Mouse (Mus musculus) hindlimb bud, embryonic 11.5 days (tissue): ENCODE measurements around the gene Lrrc61.
"Not testable (repeated sequence)": the region's sequence is repeated elsewhere in the genome, so short reads cannot be mapped to it uniquely, and the experiment has no call there.

Source experiments
- DNase-seq: peaks from one replicate; pipeline ENCODE4 v3.0.0-alpha.2; 2012; ENCODE audit warnings: low read depth, low spot score; ENCODE audit errors: extremely low spot score

The Lrrc61 gene

DNA sequence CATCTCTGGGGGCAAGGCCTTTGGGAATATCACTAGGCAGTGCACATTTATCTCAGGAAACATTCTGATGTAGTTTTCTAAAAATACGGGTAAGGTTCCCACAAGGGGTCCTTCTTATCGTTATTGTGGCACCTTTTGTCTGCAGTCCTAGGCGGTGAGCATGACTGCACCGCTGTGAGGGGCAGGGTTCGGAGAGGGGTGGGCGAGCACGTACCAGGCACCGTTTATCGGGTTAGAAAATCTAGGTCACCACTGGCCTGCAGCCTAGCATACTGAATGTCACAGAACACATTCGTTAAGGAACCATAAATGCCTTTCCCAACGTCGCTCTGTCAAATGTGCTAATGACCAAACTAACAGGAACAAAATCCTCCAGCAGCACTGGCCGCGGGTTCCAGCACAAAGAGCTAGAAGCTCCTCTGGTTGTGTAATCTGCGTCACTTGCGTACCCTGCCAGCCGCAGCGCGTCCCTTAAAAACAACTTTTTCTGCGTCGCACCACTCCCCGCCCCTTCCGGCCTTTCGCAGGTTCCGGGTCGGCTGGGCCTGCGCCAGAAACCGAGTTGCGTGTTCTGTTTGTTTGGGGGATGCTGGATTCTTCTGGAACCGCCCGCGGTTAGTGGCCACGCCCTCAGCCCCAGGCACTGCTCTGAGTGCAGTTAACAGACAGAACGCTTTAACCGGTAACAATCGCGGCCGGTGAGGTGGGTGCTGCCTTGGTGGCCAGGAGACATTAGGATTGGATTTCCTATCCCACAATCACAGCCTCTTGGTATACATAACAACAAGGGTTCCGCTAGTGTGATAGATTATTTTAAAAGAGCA lies at the start of gene Lrrc61:
Gene Lrrc61 (plus strand): TSS at position 517 of the 824 bp plus-strand sequence.
- DNase-seq, result peak; percentile 76

DNA sequence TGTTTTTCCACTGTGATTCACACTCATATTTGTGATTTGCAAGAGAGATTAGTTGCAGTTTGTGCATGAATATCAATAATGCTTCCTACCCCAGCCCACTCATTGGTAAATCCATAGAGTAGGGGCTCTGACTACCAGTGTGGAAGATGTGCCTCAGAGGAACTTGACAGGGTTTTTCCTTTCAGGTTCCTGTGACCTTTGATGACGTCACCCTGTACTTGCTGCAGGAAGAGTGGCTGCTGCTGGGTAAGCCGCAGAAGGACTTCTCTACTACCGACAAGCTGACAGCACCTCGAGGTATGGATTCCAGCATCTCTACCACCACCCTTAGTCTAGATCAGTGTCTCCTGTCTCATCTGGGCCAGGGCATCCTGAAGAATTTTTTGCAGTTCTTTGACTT lies 46.5 kb upstream of the Lrrc61 start:
- DNase-seq, result no peak

DNA sequence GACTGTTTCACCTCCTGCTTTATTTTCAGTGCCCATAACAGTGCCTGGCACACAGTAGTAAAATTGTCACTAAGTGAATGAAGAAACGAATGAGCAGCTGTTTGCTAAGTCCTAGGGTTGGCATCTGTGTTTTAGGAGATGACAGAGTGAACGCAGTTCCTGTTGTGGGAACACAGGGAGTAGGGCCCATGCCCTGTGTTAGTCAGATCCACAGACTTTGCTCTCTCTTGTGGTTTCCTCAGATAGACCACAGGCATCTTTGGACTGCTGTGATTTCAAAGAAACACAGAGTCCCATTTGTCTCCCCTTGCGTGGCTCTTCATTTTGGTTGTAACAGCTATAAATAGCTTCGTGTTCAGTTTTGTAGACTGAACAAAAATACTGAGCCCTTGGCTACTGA lies 44.2 kb upstream of the Lrrc61 start:
- no peak for DNase-seq

DNA sequence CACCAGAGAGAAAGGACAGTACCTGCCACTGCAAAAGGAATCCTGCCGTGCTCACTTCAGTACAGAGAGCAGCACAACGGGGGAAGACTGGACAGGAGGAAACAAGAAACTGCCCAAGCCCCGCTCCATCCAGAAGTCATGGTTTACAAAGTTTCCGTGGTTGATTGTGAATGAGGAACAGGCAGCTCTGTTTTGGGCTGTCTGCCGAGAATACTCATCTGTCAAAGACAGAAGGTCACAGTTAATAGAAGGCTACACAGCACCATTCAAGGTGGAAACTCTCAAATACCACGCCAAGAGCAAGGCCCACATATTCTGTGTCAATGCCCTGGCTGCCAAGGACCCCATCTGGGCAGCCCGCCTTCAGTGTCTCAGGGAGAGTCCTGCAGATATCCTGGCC lies 42.7 kb upstream of the Lrrc61 start:
- no peak for DNase-seq

DNA sequence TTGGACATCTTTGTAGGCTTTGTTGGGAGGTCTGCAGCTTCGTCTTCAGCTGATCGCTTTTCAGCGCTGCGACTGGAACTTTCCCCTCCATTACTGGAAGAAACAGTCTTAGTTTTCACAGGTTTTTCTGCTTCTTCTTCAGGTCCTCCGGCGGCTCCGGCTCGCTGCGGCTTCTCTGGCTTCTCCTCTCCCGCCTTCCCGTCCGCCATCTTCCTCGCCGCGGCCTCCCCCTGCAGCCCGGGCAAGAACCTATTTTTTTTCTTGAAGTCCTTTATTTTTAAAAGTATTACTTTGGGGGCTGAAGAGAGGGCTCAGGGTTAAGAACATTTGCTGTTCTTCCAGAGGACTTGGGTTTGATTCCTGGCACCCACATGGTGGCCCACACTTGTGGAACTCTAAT lies 29.7 kb upstream of the Lrrc61 start:
- not testable (repeated sequence) for DNase-seq

DNA sequence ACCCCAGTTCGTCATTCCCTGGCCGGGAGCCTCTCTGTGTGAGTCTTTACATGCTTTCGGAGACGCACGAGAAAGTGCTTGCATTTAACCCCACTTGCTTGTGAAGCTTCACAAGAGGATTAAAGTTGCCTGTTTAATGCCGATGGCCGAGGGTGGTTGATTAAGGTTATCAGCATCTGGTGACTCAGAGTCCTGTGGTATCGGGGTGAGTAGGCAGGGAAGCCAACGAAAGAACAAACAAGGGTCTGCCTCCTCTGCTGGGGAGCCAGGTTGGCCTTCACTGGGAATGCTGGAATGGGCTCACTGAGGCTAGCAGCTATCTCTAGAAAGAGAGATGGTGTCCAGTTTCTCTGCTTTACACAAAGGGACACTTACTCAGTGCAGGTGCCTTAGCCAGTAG lies 26.7 kb upstream of the Lrrc61 start:
- DNase-seq, result no peak

DNA sequence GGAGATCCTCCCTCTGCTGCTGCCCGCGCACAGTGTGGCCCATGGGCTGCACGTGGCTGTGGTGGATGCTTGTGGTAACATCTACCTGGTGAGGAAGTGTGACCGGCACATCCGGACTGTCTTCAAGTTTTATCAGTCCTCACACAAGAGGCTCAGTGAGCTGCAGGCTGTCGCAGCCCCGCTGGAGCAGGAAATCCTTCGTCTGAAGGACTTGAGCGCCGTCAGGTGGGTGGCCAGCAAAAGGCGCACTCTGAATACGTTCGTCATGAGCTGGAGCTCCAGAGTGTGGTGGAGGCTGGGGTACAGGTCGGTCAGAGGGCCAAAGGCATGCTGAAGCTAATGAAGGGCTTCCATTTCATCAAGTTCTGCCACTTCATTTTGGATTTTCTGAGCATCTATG lies 25.3 kb upstream of the Lrrc61 start:
- DNase-seq, result no peak

DNA sequence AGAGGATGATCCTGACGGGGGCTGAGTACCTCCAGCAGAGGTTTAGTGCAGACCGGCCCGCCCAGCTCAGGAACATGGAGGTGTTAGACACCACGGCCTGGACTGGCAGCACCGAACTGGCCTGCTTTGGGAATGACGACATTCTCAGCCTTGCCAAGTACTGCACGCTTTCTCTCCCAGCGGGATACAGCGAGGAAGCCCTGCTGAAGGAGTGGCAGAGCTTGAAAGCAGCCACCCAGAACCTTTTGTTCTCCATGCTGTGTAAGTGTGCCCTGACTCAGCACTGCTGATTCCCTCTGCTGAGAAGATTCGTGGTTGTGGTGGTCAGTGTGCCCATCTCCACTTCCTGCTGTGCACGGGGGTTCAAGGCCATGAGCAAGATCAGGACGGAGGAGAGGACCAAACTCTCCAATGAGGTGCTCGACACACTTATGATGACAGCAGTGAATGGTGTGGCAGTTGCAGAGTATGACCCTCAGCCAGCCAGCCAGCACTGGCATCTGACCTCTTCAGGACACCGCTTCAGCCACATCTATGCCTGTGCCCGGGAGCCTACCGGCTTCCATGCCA lies 24.6 kb upstream of the Lrrc61 start:
- no peak for DNase-seq

DNA sequence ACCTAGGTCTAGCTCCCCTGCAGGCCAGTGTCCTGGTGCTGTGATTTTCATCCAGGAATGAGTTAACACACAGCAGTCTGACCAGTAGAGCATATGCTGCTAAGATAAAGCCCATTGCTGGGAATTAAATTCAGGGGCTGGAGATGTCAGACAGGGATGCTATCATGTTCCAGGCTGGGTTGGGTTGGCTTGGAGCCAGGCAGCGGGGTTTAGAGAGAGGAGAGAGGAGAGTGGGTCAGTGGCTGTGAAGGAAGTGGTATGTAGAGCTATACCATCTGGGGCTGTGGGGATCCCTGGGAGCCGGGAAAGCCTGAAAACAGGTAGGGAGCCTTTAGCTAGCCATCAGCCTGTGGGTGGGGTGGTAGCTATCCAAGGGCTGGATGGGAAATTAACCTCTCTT lies 23.7 kb upstream of the Lrrc61 start:
- no peak for DNase-seq

DNA sequence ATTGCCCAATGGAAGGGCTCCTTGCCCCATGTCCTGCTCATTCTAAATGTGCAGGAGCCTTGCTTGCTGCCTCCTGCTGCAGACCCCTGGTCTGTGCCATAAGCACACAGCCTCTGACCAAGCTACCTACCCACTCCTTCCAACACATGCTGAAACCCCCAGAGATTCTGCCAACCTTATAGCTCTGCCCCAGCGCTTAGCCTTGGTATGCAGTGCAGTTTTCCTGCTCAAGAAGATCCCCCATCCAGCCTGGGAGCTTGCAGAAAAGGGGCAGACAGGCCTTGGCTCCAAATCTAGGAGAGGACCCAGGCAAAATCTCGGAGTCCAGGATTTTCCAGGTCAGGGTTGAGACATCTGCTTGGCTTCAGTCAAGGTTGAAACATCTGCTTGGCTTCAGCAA lies 21.1 kb upstream of the Lrrc61 start:
- DNase-seq, result no peak

DNA sequence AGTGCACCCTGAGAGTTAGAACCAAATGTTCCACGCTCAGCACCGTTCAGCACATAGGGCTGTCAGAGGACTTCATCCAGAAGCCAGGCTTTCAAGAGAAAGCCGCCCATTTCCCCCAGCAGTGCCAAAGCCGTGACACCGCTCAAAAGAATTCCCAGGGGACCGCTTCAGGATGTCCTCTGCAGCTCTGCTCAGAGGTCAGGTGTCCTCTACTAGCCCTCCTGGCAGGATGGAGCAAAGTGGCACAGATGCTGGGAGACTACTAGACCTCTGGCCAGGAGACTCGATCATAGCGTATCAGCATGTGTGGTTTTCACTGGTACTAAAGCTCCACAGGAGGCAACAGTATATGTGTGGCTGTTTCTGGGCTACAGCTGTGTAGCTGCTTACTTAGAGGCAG lies 19.7 kb upstream of the Lrrc61 start:
- no peak for DNase-seq

DNA sequence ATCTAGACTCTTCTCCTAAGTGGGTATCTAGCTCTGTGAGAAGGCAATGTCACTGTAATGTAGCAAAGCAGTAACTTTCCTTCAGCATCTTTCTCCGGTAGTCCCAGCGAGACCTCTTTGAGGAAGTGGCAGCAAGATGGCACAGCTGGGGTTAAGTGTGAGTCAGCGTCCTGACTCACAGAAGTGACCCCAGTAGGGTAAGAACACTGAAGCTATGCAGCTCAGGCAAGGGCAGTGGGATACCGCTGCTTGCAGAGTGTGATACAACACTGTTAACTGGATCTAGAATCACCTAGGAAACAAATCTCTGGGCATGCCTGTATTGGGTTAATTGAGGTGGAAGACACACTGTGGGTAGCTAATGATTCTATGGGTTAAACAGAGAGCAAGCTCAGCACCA lies 18.5 kb upstream of the Lrrc61 start:
- DNase-seq, result no peak

DNA sequence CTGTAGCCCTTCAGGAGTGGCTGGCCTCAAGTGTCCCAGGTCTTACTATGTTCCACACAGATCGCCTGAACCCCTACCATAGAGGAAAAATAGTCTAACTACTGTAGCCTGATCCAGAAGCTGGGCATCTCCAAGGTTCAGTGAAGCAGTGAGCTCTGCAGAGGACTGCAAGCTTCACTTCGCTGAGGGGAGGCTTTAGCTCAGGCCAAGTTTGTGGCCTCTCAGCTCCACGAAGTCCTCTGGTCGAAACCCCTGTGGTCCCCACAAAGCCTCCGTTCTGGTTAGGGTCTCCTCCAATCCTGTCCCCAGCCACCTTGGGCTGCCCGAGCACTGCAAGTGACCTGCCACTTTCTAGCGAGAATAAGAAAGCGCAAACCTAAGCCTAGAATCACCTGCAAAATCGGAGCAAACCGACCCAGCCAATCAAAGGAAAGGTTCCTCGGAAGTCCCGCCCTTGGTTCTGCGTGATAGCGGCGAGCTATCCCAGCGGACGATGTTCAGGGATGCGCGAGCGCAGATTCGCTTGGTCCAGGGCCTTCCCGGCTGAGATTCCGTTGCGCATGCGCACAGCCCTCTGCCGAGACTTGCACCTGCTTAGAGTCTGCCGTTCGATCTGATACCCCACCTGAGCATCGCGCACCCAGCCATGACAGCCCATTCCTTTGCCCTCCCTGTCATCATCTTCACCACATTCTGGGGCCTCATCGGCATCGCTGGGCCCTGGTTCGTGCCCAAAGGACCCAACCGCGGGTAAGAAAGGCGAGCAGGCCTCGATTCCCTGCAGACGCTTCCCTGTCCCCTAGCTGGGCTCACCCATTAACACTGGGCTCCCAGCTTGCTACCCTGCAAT lies 17.3 kb upstream of the Lrrc61 start, which contains the start of gene Atp6v0e2:
Gene Atp6v0e2 (plus strand): TSS at position 511 of the 850 bp plus-strand sequence.
- peak; percentile 50 for DNase-seq

DNA sequence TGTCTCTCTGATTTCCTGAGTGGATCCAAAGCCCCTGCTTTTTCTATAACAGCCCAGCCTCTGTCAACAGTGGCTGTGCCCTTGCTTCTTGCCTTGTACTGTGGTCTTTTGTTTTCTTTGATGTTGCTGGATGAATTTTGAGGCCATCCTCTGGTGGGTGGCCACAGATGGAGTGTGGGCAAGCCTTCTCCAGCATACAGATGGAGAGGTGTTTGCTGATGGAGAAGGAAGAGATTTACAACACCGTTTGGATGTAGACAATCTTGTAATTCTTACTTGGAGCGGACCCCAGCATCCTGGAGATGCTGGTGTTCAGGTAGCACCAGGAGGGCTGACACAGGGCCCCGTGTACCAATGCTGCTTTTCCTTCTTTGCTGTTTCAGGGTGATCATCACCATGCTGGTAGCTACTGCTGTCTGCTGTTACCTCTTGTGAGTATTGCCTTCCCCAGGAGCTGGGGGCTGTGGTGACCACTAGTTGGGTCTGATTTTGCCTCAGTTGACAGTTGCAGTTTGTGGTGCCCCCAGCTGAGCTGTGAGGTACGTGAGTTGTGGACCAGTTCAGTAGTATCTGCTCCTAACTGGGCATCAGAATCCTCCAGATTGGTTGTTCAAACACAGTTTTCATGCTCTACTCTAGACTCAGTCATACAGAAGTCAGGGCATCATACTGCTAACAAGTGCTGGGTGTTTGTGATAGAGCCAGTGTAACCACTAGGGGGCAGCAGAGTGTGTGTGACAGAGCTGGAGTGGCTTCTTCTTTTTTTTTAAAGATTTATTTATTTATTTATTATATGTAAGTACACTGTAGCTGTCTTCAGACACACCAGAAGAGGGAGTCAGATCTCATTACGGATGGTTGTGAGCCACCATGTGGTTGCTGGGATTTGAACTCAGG lies 15.5 kb upstream of the Lrrc61 start:
- DNase-seq, result peak; percentile 70

DNA sequence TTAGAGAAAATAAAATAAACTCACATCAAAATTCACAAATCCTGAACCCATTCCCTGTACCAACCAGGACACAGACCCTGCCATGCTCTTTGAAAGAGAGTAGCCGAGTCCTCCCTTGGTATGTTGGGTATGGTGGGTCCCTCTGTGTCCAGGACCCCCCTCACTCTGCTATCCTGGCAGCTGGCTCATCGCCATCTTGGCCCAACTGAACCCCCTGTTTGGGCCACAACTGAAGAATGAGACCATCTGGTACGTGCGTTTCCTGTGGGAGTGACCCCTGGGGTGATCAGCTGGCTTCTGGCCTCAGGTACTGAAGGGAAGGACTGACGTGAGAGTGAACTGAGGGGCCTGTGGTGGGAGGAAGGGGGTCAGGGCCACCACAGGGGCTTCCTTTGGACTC lies 14.7 kb upstream of the Lrrc61 start:
- DNase-seq, result no peak

DNA sequence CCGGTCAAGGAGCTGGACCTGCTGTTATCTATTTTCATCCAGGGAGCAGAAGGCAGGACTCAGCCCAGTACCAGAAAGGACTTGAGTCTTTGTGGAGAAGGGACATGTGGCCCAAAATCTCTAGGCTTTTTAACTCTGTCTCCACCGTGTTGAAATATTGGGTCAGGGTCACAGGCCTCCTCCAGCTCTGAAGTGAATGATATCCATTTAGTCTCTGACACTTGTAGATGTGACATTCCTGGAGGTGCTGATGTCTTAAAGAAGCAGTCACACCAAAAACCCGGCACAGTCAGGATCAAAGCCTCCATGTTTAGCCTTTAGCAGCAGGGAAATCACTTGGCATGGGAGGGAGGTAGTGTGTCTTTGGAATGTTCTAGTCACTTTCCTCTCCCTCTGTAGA lies 13.9 kb upstream of the Lrrc61 start:
- DNase-seq, result no peak

DNA sequence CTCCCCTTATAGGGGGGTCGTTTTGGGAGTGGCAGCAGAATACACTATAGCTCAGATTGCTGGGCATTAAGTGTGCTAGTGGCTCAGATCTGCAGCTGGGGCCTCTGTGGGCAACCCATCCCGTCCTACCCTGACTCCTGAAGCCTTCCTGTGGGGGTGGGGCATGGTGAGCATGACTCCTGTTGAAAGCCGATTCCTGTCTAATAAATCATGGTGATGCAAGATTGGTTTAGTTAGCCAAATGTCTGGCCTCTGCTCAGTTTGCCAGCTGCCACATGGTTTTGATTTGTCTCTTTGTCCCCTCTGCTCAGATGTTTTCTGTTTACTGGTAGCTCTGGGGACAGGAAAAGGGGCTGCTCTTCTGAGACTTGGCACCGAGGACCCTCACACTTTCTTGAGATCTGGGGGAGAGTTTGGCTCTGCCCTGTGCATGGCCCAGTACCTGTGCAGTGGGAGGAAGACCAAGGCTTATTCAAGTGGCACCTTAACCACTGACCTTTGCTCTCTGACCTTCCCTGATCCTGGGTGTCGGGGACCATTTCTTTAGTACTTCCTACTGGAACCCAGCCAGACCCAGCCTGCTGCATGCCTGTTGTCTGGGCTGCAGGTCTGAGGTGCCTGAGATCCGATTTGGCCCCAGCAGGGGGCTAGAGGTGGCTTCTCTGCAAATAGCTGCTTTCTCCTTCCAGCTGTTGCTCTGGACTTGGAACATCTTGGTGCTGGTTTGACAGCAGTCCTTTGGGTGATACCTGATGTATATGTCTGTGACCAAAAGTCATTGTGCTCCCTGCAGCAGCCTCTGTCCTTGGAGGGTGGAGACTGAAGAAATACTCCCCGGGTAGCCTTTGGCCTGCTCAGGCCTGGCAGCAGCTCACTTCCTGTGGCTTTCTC lies 12.8 kb upstream of the Lrrc61 start:
- DNase-seq, result peak; percentile 92

DNA sequence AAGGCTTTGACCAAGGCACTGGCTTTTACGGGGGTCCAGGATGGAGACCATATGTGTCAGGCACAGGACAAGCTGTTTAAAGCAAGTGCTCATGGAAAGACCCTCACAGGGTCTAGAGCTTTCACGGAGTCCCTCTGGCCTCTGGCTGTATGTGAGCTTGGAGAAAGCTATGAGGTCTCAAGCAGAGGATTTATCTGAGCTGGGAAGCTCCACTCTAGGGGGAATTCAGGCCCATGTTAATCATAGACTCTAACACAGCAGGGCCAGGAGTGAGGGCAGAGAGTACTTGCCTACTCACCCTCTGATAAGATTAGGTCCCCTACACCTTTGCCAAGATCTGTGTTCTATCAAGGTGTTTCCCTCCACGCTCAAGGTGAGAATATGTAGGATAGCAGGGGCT lies 12.0 kb upstream of the Lrrc61 start:
- no peak for DNase-seq

DNA sequence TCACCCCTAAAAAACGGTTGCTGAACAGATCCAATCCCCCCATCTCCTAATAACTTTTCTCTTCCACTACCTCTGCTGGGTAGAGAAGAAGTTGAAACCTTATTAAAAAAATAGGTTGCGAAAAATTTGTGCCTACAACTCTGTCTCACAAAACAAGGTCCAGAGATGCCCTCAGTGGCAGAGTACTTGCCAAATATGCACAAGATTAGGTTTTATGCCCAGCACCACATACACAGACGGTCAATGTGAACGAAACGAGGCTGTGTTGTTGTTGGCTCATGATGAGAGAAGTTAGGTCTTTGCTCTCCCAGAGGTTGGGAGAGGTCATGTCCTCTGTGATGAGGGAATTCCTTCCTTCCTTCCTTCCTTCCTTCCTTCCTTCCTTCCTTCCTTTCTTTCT lies 9.3 kb upstream of the Lrrc61 start:
- DNase-seq, result no peak

DNA sequence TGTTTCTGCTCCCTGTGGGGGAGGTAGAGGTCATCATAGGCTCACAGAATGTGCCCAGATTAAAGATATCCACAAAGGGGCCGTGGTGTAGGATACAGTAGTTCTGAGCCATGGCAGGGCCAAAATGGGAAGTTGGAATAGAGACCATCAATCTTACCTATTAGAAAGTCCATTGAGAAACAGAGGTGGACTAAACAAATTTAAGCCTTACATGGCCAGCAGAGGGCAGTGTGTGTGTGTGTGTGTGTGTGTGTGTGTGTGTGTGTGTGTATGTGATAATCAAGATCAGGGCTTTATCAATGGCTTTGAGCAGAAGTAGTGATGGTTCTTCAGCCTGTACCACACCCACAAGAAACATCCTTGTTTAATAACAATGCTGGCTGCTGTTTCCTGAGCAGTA lies 8.3 kb upstream of the Lrrc61 start:
- DNase-seq, result no peak
